Mouse (Mus musculus): ENCODE measurements around the gene Plch2.

Gene Plch2

DNA sequence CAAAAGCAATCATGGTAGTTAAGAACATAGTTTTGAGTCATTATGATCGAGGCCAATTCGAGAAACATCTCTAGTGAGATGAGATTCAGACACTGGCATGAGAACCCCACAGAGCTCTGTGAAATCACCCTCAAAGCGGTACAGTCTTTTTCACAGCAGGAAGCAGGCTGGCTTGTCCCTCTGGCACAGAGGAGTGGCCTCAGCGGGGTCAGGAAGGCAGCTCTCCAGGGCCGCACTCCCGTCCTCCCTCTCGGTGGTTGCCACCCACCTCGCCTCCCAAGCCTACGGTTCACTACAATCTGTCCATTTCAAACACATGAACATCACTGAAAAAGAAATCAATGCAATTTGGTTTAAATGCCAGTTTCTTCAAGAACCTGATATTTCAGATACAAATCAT is 17.8 kb upstream of the Plch2 start:
- 66% methylated on average over 9 of the region's 9 CpGs for WGBS

GRCm38 (mm10) chr4:155070921-155071320 is 14.3 kb upstream of the Plch2 start:
- WGBS, result 62% methylated on average over 5 of the region's 5 CpGs

DNA sequence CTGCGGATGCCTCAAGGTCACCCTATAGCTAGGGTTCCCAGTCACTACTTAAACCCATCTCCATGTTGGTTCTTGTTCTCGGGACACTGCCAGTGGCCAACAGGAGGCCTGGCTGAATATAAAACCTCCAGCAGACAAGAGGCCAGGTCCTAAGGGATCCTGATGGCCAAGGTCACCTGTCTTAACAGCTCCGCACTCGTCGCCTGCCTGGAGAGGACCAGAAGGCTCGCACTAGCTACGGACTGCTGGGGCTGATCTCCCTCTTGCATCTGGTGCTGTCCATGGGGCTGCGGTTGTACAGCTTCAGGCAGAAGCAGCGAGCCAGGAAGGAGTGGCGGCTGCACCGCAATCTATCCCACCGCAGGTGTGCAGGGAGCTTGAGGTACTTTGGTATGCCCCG is 13.6 kb upstream of the Plch2 start:
- 93% methylated on average over 13 of the region's 13 CpGs for WGBS

DNA sequence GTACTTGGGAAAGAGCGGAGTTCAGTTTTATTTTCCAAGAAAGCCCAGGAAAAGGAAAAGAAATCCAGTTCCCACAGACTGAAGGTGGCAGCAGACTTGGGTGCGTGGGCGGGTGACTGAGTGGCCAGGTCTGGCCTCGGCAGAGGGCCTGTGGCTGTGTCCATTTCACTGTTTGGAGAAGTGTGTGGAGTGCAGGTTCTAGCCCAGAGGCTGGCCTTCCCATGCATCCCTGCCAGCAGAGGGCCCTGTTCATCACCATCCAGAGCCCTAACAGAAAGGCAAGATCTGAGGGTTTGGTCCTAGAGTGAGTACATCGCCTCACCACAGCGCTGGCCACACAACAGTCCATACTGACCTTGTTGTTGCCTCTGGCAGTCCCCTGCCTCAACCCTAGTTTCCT is 12.6 kb upstream of the Plch2 start:
- 68% methylated on average over 6 of the region's 6 CpGs for WGBS

DNA sequence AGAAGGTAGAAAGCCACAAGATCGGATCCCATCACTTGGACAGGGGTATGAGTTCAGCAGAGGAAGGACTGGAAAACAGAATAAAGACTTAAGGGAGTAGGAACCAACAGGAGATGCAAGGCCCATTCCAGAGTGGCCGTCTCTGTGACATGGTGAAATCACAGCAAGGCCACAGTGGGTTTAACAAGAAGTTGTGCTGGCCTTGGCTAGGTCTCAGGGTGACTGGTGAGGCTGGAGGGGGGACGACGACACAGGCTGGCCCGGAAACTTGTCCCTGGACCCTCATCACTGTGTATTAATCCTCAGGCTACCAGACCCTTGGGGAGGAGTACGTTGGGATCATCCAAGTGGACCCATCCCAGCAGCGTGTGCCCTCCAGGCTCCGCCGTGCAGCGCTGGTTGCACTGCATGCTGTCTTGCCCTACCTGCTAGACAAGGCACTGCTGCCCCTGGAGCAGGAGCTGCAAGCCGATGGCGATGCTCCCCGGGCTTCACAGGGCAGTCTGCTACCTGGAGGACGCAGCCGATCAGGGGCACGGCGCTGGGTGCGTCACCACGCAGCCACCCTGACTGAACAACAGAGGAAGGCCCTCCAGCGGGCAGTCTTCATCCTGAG is 11.9 kb upstream of the Plch2 start:
- WGBS, result 90% methylated on average over 20 of the region's 20 CpGs

GRCm38 (mm10) chr4:155066834-155067522 is 10.4 kb upstream of the Plch2 start, which contains the start of gene Pex10:
Gene Pex10 (plus strand): TSS chr4:155067016.
- WGBS, result under 1% methylated on average over 48 of the region's 48 CpGs

GRCm38 (mm10) chr4:155065970-155066833 is 9.6 kb upstream of the Plch2 start:
- 3% methylated on average over 15 of the region's 15 CpGs for WGBS

DNA sequence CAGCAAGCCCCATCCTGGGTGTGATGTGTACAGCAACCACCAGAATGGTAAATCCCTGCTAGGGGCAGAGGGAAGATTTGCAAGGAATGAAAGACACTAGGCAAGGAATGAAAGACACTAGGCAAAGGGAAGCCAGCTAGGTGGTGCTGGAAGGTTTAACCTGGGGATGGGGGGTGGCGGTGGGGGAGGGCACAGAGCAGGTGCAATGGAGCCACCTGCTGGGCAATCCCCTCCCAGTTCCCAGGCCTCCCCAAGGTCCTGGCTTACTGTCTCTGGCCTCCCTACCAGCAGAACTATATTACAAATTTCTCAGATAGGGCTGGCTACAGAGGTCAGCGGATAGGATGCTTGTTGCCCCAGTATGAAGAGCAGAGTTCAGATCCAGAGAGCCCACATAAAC is 7.9 kb upstream of the Plch2 start:
- WGBS, result 75% methylated on average over 2 of the region's 2 CpGs

DNA sequence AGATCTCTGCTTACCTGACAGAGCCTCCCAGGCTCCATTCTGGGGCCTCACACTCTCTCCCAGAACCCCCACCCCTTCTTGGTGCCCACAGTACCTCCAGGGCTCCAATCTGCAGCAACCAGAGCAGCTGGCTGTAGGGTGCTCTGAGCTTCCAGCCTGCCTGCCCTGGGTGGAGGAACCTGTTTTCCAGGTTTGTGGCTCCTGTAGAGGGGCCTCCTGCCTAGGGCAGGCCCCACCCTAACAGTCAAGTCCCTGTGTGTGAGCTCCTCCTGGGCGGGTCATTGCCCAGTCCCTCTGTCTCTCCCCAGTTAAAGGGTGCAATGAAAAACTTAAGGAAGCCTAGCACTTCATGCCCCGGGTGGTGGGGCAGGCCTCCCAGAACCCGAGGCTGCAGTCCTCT is 7.3 kb upstream of the Plch2 start:
- WGBS, result 70% methylated on average over 3 of the region's 3 CpGs

- 71% methylated on average over 10 of the region's 10 CpGs for WGBS
Measured at GRCm38 (mm10) chr4:155058325-155058724, 1.7 kb upstream of the Plch2 start.

- WGBS, result 80% methylated on average over 7 of the region's 7 CpGs
Measured at GRCm38 (mm10) chr4:155050116-155050515, 6.5 kb downstream of the Plch2 start.

DNA sequence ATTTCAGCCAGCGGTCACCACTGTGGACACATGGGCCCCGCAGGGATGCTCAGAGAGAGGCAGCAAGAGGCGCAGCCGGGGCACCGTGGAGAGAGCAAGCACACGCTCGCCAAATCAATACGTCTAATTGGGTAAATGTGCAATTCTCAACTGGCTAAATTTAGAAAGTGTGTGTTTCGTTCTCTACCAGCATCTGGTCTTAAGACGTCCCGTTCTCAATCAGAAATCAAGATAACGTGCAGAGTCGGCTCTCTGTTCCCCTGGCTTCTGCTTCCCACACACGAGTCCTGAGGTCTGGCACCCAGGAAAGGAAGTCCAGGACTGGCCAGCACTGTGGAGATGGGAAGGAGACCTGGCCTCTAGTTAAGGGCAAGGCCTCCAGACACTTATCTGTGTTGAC is 9.9 kb downstream of the Plch2 start:
- WGBS, result 72% methylated on average over 14 of the region's 14 CpGs

DNA sequence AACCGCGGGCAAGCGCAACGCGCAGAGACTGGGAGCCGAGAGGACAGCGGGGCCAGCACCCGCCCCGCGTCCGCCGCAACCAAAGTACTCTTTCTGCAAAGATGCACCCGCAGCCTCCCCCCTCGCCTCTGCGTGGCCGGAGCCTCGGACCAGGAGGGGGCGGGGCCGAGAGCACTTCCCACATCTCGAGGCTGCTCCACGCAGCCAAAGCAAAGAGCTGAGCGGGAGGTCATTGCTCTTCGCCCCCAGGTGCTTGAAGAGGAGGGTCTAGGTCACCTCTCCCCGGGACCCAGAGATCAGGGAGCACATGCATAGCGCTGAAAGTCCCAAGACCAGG is 13.3 kb downstream of the Plch2 start:
- 2% methylated on average over 25 of the region's 25 CpGs for WGBS

GRCm38 (mm10) chr4:155042606-155043288 is 13.8 kb downstream of the Plch2 start:
- WGBS, result 3% methylated on average over 65 of the region's 65 CpGs

DNA sequence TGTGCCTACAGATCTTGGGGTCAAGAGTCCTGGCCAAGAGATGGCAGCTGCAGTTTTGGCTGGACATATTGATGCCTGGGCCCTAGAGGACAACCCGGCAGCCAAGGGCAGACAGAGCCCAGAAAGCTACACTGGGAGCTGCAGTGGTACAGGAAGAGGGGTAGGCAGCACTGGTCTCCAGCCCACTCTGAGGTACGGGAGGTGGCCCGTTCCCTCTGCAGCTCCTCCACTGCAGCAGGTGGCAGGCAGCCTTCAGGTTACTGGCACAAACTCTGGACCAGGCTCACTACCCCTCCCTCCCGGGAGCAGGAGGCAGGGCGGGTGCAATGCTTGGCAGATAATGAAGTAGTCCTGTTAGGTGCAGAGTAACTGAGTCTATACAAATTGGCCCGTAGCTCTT is 15.9 kb downstream of the Plch2 start:
- 46% methylated on average over 6 of the region's 6 CpGs for whole genome bisulfite sequencing

- WGBS, result 25% methylated on average over 9 of the region's 9 CpGs
Measured at GRCm38 (mm10) chr4:155040197-155040596, 16.4 kb downstream of the Plch2 start.

DNA sequence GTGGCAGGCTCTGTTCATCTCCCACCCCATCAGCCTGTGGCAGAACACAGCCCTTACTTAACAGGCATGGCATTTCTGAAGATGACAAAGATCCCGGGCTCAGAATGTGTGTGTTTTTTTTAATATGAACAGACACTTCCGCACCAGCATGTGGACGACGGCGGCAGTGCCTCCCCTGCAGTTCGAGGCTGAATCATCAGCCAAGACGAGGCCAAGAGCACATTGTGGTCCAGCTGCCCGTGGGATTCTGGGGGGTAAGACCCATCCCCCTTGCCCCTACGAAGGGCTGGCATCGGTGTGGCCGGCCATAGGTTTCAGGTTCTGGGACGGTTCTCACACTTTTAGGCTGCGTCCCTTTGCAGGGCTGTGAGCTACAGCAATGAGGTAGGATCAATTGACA is 21.8 kb downstream of the Plch2 start:
- 35% methylated on average over 13 of the region's 13 CpGs for WGBS

DNA sequence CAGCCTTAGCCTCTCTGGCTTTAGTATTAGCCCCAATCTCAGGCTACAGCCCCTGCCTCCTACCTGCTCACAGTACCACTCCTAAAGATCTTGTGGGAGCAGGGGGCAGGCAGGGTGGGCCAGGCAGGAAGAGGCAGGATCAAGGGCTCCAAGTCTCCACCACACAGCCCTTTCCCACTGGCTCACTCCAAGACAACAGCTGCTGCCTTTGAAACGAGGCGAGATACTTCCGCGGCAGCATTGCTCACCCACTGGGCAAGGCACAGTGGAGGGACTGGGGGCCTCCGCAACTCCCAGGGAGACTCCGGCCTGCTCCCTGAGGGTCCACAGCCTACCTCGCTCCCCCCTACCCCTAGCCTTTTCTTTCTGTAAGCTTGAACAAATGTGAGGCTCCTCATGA is 22.4 kb downstream of the Plch2 start:
- WGBS, result 41% methylated on average over 7 of the region's 7 CpGs

DNA sequence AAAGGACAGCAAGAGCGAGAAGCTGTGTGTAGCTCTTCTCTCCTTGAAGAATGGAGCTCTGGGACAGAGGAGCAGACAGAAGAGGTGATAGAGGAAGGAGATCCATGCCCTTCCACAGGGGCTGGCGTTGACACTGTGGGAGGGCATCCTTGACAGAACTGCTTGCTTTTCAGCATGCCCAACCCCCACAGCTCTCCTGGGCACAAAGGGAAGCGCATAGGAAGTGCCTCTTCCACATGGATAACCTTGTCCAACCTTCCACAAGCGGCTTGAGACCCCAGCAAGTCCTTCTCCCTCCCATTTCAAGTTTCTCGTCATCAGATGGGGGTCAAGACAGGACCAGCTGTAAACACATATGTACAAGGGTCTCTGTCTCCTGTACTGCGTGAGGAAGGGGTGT is 23.5 kb downstream of the Plch2 start:
- 71% methylated on average over 6 of the region's 6 CpGs for WGBS

DNA sequence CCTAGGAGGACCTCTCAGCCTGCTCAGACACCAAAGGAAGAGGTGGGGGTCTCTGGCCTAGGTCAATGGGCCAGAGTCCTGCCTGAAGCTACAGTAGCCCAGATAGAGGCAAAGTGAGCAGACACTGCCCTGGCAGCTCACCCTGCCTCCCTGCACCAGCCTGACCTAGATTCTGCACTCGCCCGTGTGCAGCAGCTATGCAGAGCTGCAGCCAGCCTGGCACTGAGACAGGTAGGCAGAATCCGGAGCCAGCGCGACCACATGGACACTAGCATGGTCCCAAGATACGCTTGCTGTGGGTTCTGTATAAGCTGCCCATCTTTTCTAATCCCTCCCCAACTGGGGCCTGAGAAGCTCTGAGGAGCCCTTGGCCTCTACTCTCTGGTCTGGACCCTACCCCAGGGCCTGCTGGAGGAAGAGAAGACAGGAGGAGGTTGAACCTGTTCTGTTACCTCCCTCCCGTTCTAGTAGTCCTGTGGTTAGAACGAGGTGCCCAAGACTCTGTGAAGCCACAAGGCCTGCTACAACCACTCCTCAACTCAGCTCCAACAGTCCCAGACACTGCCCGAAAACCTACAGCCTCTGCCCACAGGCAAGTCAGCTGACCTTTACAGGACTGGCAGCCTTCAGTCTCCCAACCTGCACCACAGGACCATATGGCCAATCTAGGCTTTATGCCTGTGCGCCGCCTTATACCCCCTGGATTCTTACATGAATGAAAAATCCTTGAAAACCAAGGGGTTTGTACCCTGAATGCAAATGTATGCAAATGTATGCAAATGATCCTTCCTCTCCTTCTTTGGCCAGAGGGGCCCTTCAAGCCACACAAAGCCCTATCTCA is 32.2 kb downstream of the Plch2 start:
- WGBS, result 51% methylated on average over 11 of the region's 11 CpGs

- WGBS, result 66% methylated on average over 7 of the region's 7 CpGs
Measured at GRCm38 (mm10) chr4:155022228-155022855, 34.2 kb downstream of the Plch2 start.

Data from cerebral cortex, adult 2 months (tissue).